ENCODE assay signal across 24 mouse cellular contexts in the genomic region with DNA sequence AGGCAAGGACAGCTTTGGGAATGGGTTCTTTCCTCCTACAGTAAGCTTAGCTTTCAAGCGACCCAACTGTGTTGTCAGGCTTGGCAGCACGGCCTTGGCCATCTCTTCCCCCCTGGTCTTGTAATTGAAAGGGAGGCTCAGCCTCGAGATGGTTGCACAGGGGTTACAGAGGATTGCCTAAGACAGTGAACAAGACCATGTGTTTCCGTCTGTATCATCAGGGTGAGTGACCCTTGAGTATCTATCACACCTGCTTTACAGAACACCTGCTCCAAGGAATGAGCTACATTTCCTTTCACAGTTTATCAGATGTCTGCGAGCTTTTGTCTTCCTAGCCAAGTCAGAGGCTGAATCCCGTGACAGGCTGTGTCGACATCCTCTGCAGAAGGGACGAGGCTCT. TPM values are rescaled to one million over a fixed set of nuclear protein-coding genes. Genes with fewer than 3 reads are reported as not detected.
DNase-seq lines count a peak whose midpoint lies in the region; ATAC-seq and TF ChIP-seq lines count a peak whose summit lies in the region.
"Had no signal": no experiment of that assay in that cellular context is flagged by ENCODE, and none has a peak within 500 bp of the region (broad histone marks: within the 10 kb centered on the region; RNA-seq: fewer than 3 reads in every experiment).

No protein-coding gene starts in this region.

- H3K27me3 ChIP-seq in embryonic facial prominence, embryonic 13.5 days: no peaks in the 10 kb centered on the region
- H3K27me3 ChIP-seq in embryonic facial prominence, embryonic 10.5 days (replicated peaks; ENCODE audit: low read depth, poor library complexity, severe bottlenecking): no peaks in the 10 kb centered on the region
- H3K27me3 ChIP-seq: heart, embryonic 12.5 days; hindbrain, embryonic 13.5 days; neural tube, embryonic 15.5 days; Patski had no signal

- H3K4me2 ChIP-seq in embryonic facial prominence, embryonic 13.5 days: no peak overlapping the region
- H3K4me2 ChIP-seq: heart, embryonic 12.5 days; hindbrain, embryonic 13.5 days; lung, embryonic 14.5 days; neural tube, embryonic 15.5 days had no signal

- peaks cover 49% of the 10 kb centered on the region for H3K36me3 ChIP-seq in embryonic facial prominence, embryonic 13.5 days
- H3K36me3 ChIP-seq in embryonic facial prominence, embryonic 10.5 days (replicated peaks): peaks cover 25% of the 10 kb centered on the region
- H3K36me3 ChIP-seq: neural tube, embryonic 15.5 days had no signal

- peaks cover 27% of the 10 kb centered on the region for H3K4me1 ChIP-seq in embryonic facial prominence, embryonic 13.5 days
- peaks cover 13% of the 10 kb centered on the region for H3K4me1 ChIP-seq in embryonic facial prominence, embryonic 10.5 days

- H3K4me3 ChIP-seq in embryonic facial prominence, embryonic 13.5 days: no peak overlapping the region
- no peak overlapping the region for H3K4me3 ChIP-seq in embryonic facial prominence, embryonic 10.5 days
- H3K4me3 ChIP-seq in layer of hippocampus, adult 2 months: no peak overlapping the region
- H3K4me3 ChIP-seq: forebrain, embryonic 10.5 days; heart, embryonic 12.5 days; hindbrain, embryonic 13.5 days; midbrain, embryonic 10.5 days; neural tube, embryonic 15.5 days had no signal

- no peaks in the 10 kb centered on the region for H3K9me3 ChIP-seq in embryonic facial prominence, embryonic 13.5 days
- H3K9me3 ChIP-seq in embryonic facial prominence, embryonic 10.5 days: no peaks in the 10 kb centered on the region
- H3K9me3 ChIP-seq: forebrain, embryonic 10.5 days; heart, embryonic 12.5 days; hindbrain, embryonic 13.5 days; midbrain, embryonic 10.5 days; neural tube, embryonic 15.5 days had no signal

- TF ChIP-seq CTCF in layer of hippocampus, adult 2 months (conservative IDR thresholded peaks at IDR 0.05): no peak

- ATAC-seq in embryonic facial prominence, embryonic 13.5 days (ENCODE audit: insufficient number of reproducible peaks, insufficient read depth, low FRiP score, low TSS enrichment, low read depth): no peak
- ATAC-seq in granulocyte monocyte progenitor cell, adult 5-6 weeks (replicated peaks; ENCODE audit: poor library complexity, severe bottlenecking): 0 out of 2 replicates have a peak, but pooled peaks have one; percentile 17
- ATAC-seq: CD4-positive, CD25-positive, alpha-beta regulatory T cell, adult 4 months had no signal

- no peak for DNase-seq in embryonic facial prominence, embryonic 10.5 days (ENCODE audit: low spot score)
- DNase-seq in layer of hippocampus, adult 2 months (ENCODE audit: low spot score in 2 of 2): no peak
- no peak for DNase-seq in layer of hippocampus, adult 9-11 months
- DNase-seq in 3T3-L1 (ENCODE audit: low read depth, low spot score): peak; percentile 27
- DNase-seq in right cerebral cortex, adult 18-20 months: no peak
- no peak for DNase-seq in embryo, embryonic 10.5 days (ENCODE audit: low spot score)
- DNase-seq: cerebellum, adult 11-12 months; cerebellum, postnatal 14 days; embryo, embryonic 11 days; kidney, adult 9 months; kidney, postnatal 14 days; right cerebral cortex, postnatal 14 days; thymus, postnatal 25 days had no signal

- 76% methylated on average over 8 of the region's 8 CpGs for WGBS in embryonic facial prominence, embryonic 13.5 days
- 80% methylated on average over 8 of the region's 8 CpGs for WGBS in embryonic facial prominence, embryonic 10.5 days

- peak overlapping the region; percentile 23; the same call in 1 of the 2 replicates for H3K27ac ChIP-seq in embryonic facial prominence, embryonic 13.5 days
- no peak overlapping the region for H3K27ac ChIP-seq in embryonic facial prominence, embryonic 10.5 days (replicated peaks)
- peak overlapping the region; percentile 66 for H3K27ac ChIP-seq in layer of hippocampus, adult 2 months
- H3K27ac ChIP-seq: forebrain, embryonic 10.5 days; hindbrain, embryonic 13.5 days; liver, embryonic 14.5 days; midbrain, embryonic 10.5 days; neural tube, embryonic 15.5 days had no signal

- H3K9ac ChIP-seq in embryonic facial prominence, embryonic 13.5 days: no peak overlapping the region
- H3K9ac ChIP-seq: heart, embryonic 12.5 days; hindbrain, embryonic 13.5 days; liver, embryonic 14.5 days; lung, embryonic 14.5 days; neural tube, embryonic 15.5 days had no signal

RNA-seq across cellular contexts. Expression of a gene that starts 48.4 kb away (rescaled TPM):
- polyA plus RNA-seq in embryonic facial prominence, embryonic 13.5 days (2015; fragmentation: Nextera tagmentation; extraction: Ambion mirVana): 12.2 and 14.6 TPM in 2 replicates
- 4.2 and 5.4 TPM in 2 replicates for polyA plus RNA-seq in embryonic facial prominence, embryonic 10.5 days (2016; fragmentation: Nextera tagmentation; extraction: Ambion mirVana)
- 10 to 100 TPM; 23.3 to 23.6 TPM for total RNA-seq in layer of hippocampus, adult 2 months (2021)
- 11.6 and 18.4 TPM in 2 replicates for total RNA-seq in granulocyte monocyte progenitor cell, adult 5-6 weeks (2014; fragmentation: Nextera tagmentation)
- 6.7 and 6.9 TPM in 2 replicates for total RNA-seq in granulocyte monocyte progenitor cell, adult 5-6 weeks (2017)
